Mouse (Mus musculus): ENCODE results near the gene Csde1.

DNA sequence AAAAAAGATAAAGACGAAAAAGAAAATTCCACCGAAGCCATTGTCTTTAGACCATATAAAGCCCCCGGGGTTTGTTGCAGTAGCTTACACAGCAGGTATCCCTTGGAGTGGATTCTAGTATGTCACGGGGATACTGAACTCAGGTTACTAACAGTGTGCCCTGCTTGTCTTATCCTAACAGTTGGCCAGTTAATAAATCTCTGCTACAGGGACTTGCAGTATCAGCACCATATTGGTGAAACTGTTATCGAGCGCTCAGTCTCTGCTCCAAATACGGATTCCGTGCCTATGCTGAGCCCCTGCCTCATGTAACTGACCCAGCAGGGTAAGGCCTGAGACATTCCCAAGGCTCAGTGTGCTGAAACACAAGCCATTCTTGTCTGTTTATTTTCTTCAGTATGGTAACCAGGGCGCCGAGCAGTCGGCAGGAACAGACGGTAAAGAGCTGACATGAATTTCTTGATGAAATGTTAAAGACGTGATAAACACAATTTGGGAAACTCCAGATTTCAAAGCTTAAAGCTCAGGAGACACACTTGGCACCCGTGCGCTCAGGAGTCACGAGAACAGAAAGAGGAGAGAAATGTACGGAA is 61.7 kb downstream of the Csde1 start:
- TF ChIP-seq MAFK (IDR thresholded peaks at IDR 0.05; ENCODE audit: insufficient read depth, low read depth, low read length) (no peak), ZC3H11A (IDR thresholded peaks at IDR 0.05; ENCODE audit: borderline replicate concordance, low read depth, low read length) (no peak), CHD2 (IDR thresholded peaks at IDR 0.05; ENCODE audit: low read depth, low read length) (no peak), HCFC1 (IDR thresholded peaks at IDR 0.05; ENCODE audit: borderline replicate concordance, insufficient read depth, low read length) (no peak)

Measured in ES-E14 (cell line).